Mouse (Mus musculus): Measurements from ENCODE around the gene Kcnmb1. TPM values are rescaled to one million over a fixed set of nuclear protein-coding genes. Genes with fewer than 3 reads are reported as not detected.

Gene Kcnmb1
- polyA plus RNA-seq, 1 experiment from 2014 or later = 0.09 TPM

DNA sequence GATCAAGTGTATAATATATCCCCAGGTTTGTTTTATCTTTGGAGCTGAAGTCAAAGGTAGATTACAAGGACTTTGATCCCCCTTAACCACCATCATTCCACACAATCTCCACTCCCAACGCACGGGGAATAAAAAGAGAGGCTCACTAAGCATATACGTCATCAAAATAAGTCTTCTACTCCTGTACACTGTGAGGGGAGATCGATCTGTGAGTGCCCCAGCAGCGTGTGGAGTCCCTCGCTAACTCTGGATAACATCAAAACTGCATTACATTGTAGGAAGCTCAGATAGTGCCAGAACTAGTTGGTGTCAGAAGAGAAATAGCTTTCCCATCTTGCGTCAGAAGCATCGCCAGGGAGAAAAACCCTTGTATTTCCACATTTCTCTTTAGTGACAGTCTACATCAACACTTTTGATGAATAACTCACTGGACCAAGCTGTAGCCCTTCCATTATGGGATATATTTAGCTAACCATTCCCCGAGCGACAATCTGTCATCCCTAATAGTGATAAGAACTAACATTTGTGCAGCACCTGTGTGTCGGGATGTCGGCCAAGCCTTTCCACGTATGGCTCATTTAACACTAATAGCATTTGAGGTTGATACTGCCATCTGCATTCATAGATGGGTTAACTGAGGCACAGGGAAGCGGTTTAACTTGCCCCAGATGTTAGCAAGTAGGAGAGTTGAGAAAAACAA lies 11.7 kb downstream of the Kcnmb1 start:
- H3K4me1 ChIP-seq (ENCODE audit: control insufficient read depth, low read depth, low read length) = no peaks in the 10 kb centered on the region
- ATAC-seq (ENCODE audit: low read depth) = no peak
- WGBS (ENCODE audit: insufficient replicate concordance) = 65% methylated on average over 14 of the region's 14 CpGs
- H3K9me3 ChIP-seq (replicated peaks; ENCODE audit: control insufficient read depth, low read length) = no peaks in the 10 kb centered on the region
- no peaks in the 10 kb centered on the region for H3K36me3 ChIP-seq (ENCODE audit: control insufficient read depth, insufficient read depth)
- H3K4me2 ChIP-seq (ENCODE audit: low read depth, low read length) = no peak overlapping the region
- H3K27ac ChIP-seq (ENCODE audit: low read length) = no peak overlapping the region
- H3K27me3 ChIP-seq (ENCODE audit: control insufficient read depth, insufficient read depth, low read depth, low read length) = no peaks in the 10 kb centered on the region
- H3K9ac ChIP-seq (ENCODE audit: low read depth, low read length) = no peak overlapping the region
- no peak overlapping the region for H3K4me3 ChIP-seq (ENCODE audit: low read depth, low read length)

DNA sequence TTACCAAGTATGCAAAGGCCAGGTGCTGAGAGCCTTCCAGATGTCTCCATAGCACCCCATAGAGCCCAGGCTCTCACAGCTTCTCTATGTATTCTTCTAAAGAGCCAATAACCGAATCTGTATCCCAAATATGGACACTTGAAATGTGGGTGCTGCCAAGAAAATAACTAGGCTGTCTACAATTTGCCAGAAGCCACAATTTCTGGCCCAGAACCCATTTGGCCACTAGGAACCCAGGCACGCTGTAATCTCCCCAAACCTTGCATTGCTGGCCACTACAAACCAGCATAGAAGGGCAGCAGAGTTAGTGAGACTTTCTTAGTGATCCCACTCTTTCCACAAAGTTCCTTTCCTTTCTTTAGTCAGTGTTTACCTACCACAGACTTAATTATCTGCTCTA lies 12.3 kb downstream of the Kcnmb1 start:
- no peaks in the 10 kb centered on the region for H3K9me3 ChIP-seq (replicated peaks; ENCODE audit: control insufficient read depth, low read length)
- H3K9ac ChIP-seq (ENCODE audit: low read depth, low read length) = no peak overlapping the region
- no peaks in the 10 kb centered on the region for H3K4me1 ChIP-seq (ENCODE audit: control insufficient read depth, low read depth, low read length)
- no peaks in the 10 kb centered on the region for H3K36me3 ChIP-seq (ENCODE audit: control insufficient read depth, insufficient read depth)
- H3K27ac ChIP-seq (ENCODE audit: low read length) = no peak overlapping the region
- no peak for ATAC-seq (ENCODE audit: low read depth)
- H3K4me2 ChIP-seq (ENCODE audit: low read depth, low read length) = no peak overlapping the region
- H3K4me3 ChIP-seq (ENCODE audit: low read depth, low read length) = no peak overlapping the region
- H3K27me3 ChIP-seq (ENCODE audit: control insufficient read depth, insufficient read depth, low read depth, low read length) = no peaks in the 10 kb centered on the region
- WGBS (ENCODE audit: insufficient replicate concordance) = 52% methylated on average over 2 of the region's 2 CpGs

DNA sequence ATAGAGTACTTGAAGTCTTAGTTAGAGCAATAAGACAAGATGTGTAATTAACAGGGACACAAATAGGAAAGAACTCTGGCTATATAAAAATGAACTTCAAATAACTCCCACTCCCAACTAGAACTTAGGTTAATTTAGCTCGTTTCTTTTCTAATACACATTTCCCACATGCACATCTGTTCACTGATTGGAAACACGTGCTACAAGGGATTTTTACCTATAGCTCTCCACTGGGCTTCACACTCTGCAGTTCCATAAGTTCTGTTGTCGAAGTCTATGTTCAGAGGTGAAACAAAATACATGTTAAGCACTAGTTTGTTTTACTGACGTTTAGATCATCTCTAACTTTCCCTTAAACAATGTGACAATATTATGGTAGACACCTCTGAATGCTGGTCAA lies 17.3 kb downstream of the Kcnmb1 start:
- Histone ChIP-seq H3K27ac (ENCODE audit: low read length) (no peak overlapping the region), H3K36me3 (ENCODE audit: control insufficient read depth, insufficient read depth) (no peaks in the 10 kb centered on the region), H3K27me3 (ENCODE audit: control insufficient read depth, insufficient read depth, low read depth, low read length) (no peaks in the 10 kb centered on the region), H3K9ac (ENCODE audit: low read depth, low read length) (no peak overlapping the region), H3K4me3 (ENCODE audit: low read depth, low read length) (no peak overlapping the region), H3K4me1 (ENCODE audit: control insufficient read depth, low read depth, low read length) (no peaks in the 10 kb centered on the region), H3K4me2 (ENCODE audit: low read depth, low read length) (no peak overlapping the region), H3K9me3 (replicated peaks; ENCODE audit: control insufficient read depth, low read length) (no peaks in the 10 kb centered on the region)
- ATAC-seq (ENCODE audit: low read depth) = no peak
- 50% methylated on average over 4 of the region's 4 CpGs for WGBS (ENCODE audit: insufficient replicate concordance)

DNA sequence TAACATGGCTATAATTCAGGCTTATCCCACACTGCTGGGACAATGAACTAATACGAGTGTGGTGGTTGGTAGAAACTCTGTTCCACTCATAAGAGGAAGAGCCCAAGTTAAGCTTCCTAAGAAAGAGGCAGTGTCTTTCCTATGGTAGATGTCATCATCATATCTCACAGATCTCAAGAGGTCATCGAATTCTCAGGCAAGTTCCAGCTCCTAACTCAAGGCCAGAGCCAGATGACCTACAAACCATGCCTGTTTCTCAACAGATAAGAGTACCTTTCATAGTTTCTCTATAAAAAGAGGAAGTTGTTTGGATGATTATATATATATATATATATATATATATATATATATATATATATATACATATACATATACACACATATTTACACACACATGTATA lies 23.7 kb downstream of the Kcnmb1 start:
- WGBS (ENCODE audit: insufficient replicate concordance) = 13% methylated on average over 2 of the region's 2 CpGs
- H3K36me3 ChIP-seq (ENCODE audit: control insufficient read depth, insufficient read depth) = no peaks in the 10 kb centered on the region
- H3K9ac ChIP-seq (ENCODE audit: low read depth, low read length) = no peak overlapping the region
- H3K4me3 ChIP-seq (ENCODE audit: low read depth, low read length) = no peak overlapping the region
- no peaks in the 10 kb centered on the region for H3K27me3 ChIP-seq (ENCODE audit: control insufficient read depth, insufficient read depth, low read depth, low read length)
- no peaks in the 10 kb centered on the region for H3K9me3 ChIP-seq (replicated peaks; ENCODE audit: control insufficient read depth, low read length)
- ATAC-seq (ENCODE audit: low read depth) = no peak
- H3K27ac ChIP-seq (ENCODE audit: low read length) = no peak overlapping the region
- H3K4me1 ChIP-seq (ENCODE audit: control insufficient read depth, low read depth, low read length) = no peaks in the 10 kb centered on the region
- H3K4me2 ChIP-seq (ENCODE audit: low read depth, low read length) = no peak overlapping the region

DNA sequence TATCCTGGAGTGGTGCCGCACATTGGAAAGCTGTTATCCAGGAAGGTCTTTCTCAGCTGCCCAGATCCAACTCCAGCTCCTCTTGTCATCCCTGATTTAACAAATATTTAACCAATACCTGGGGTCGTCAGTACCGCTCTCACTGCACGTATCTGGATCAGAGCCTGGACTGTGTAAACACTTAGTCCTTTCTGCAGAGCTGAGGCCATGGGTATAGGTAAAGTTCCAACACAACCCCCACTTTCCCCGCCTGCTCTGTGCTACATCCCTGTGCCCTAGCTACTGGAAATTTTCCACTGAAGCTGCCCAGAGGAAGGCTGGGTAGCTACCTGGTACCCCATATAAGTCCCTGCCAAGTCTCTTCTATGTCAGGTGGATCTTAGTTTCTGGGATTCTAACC lies 27.2 kb downstream of the Kcnmb1 start:
- H3K9me3 ChIP-seq (replicated peaks; ENCODE audit: control insufficient read depth, low read length) = no peaks in the 10 kb centered on the region
- no peaks in the 10 kb centered on the region; the same call in 1 of the 2 replicates for H3K4me1 ChIP-seq (ENCODE audit: control insufficient read depth, low read depth, low read length)
- H3K27me3 ChIP-seq (ENCODE audit: control insufficient read depth, insufficient read depth, low read depth, low read length) = no peaks in the 10 kb centered on the region
- 51% methylated on average over 5 of the region's 5 CpGs for WGBS (ENCODE audit: insufficient replicate concordance)
- ATAC-seq (ENCODE audit: low read depth) = peak; percentile 84
- H3K4me3 ChIP-seq (ENCODE audit: low read depth, low read length) = no peak overlapping the region
- H3K4me2 ChIP-seq (ENCODE audit: low read depth, low read length) = no peak overlapping the region
- H3K36me3 ChIP-seq (ENCODE audit: control insufficient read depth, insufficient read depth) = no peaks in the 10 kb centered on the region
- no peak overlapping the region for H3K27ac ChIP-seq (ENCODE audit: low read length)
- H3K9ac ChIP-seq (ENCODE audit: low read depth, low read length) = no peak overlapping the region

DNA sequence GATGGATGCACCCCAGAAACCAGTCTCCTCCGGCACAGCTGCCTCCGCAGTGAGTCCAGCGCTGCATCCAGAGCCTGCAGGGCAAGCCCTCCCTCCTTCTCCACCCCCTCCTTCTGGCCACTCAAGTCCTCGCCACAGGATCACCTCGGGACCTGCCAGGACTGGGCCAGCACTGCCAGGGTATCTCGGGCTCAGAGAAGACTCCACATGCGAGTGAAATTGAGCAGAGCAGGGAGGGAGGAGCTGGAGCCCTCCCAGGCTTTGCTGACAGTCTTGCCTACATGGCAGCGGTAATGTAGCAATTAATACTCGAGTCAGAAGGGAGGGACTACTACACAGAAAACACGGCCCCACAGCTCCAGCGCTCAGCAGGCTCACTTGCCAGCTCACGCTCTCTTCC lies 30.1 kb downstream of the Kcnmb1 start, which contains the start of gene Kcnip1:
TSS of gene Kcnip1 (minus strand) at position 215 of the 400 bp plus-strand sequence.
- no peak within 1 kb of the TSS for H3K4me3 ChIP-seq (ENCODE audit: low read depth, low read length)
- H3K36me3 ChIP-seq (ENCODE audit: control insufficient read depth, insufficient read depth) = no peaks in the 10 kb centered on the region
- ATAC-seq (ENCODE audit: low read depth) = no peak
- no peak within 1 kb of the TSS for H3K9ac ChIP-seq (ENCODE audit: low read depth, low read length)
- WGBS (ENCODE audit: insufficient replicate concordance) = 25% methylated on average over 12 of the region's 12 CpGs
- no peaks in the 10 kb centered on the region for H3K9me3 ChIP-seq (replicated peaks; ENCODE audit: control insufficient read depth, low read length)
- no peak within 1 kb of the TSS for H3K4me2 ChIP-seq (ENCODE audit: low read depth, low read length)
- no peaks in the 10 kb centered on the region; the same call in 1 of the 2 replicates for H3K4me1 ChIP-seq (ENCODE audit: control insufficient read depth, low read depth, low read length)
- no peaks in the 10 kb centered on the region for H3K27me3 ChIP-seq (ENCODE audit: control insufficient read depth, insufficient read depth, low read depth, low read length)
- H3K27ac ChIP-seq (ENCODE audit: low read length) = no peak within 1 kb of the TSS

DNA sequence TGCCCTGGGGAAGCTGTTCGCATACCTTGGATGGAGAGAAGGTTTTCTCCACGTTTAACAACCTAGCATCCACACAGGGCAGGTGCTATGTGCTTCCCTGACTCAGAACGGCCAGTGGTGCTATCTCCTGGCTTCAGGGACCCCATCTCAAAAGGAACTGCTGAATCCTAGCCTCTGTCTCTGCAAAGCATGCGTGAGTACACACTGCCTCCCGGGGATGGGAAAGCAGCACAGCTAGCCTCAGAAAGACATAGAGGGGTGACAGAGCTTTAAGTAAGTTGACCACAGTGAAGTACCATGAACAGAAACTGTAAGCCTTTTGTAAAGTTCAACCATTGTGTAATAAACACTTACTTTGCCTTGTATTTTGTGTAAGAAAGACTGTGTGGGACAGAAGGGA lies 30.7 kb downstream of the Kcnmb1 start:
- Histone ChIP-seq H3K4me2 (ENCODE audit: low read depth, low read length) (no peak overlapping the region), H3K36me3 (ENCODE audit: control insufficient read depth, insufficient read depth) (no peaks in the 10 kb centered on the region), H3K27ac (ENCODE audit: low read length) (no peak overlapping the region), H3K4me3 (ENCODE audit: low read depth, low read length) (no peak overlapping the region), H3K9me3 (replicated peaks; ENCODE audit: control insufficient read depth, low read length) (no peaks in the 10 kb centered on the region), H3K9ac (ENCODE audit: low read depth, low read length) (no peak overlapping the region), H3K4me1 (ENCODE audit: control insufficient read depth, low read depth, low read length) (no peaks in the 10 kb centered on the region; the same call in 1 of the 2 replicates), H3K27me3 (ENCODE audit: control insufficient read depth, insufficient read depth, low read depth, low read length) (no peaks in the 10 kb centered on the region)
- no peak for ATAC-seq (ENCODE audit: low read depth)
- WGBS (ENCODE audit: insufficient replicate concordance) = 46% methylated on average over 5 of the region's 5 CpGs

DNA sequence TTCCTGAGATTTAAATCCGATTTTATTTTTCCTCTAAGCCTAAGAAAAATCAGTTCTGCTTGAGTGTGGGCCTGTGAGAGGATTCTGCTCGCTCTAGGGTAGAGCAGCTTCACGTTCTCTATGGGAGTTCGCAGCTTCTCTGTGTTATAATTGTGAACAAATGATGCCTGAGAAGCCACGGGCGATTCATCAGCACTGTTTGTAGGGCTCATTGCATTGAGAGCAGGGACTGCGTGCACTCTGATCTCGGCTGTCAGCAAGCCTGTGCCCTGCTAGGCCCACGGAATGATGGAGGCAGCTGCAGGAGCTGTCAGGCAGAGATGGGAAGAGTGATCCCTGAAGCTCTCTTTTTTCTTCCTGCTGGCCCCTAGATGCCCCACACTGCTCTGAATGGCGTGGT lies 35.4 kb downstream of the Kcnmb1 start:
- no peak for ATAC-seq (ENCODE audit: low read depth)
- Histone ChIP-seq H3K4me3 (ENCODE audit: low read depth, low read length) (no peak overlapping the region), H3K9ac (ENCODE audit: low read depth, low read length) (no peak overlapping the region), H3K27ac (ENCODE audit: low read length) (no peak overlapping the region), H3K4me1 (ENCODE audit: control insufficient read depth, low read depth, low read length) (no peaks in the 10 kb centered on the region; the same call in 1 of the 2 replicates), H3K9me3 (replicated peaks; ENCODE audit: control insufficient read depth, low read length) (no peaks in the 10 kb centered on the region), H3K36me3 (ENCODE audit: control insufficient read depth, insufficient read depth) (no peaks in the 10 kb centered on the region), H3K27me3 (ENCODE audit: control insufficient read depth, insufficient read depth, low read depth, low read length) (no peaks in the 10 kb centered on the region), H3K4me2 (ENCODE audit: low read depth, low read length) (no peak overlapping the region)
- WGBS (ENCODE audit: insufficient replicate concordance) = 59% methylated on average over 10 of the region's 10 CpGs

DNA sequence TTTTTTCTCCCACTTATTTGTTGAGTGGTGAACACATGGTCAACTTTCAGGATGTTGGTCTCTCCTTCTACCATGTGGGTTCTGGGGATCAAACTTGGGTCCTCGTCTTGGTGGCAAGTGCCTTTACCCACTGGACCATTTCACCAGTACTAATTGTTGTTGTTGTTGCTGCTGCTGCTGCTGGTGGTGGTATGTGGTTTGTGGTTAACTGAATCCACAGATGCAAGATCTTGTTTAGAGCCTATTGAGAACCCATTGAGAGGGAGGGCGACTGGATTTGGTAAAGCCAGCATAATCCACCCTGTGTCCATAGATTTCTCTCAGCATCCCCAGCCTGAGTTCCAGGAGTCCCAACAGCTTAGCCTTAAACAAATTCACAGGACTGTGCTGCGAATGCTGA lies 37.6 kb downstream of the Kcnmb1 start:
- H3K36me3 ChIP-seq (ENCODE audit: control insufficient read depth, insufficient read depth) = no peaks in the 10 kb centered on the region
- no peak for ATAC-seq (ENCODE audit: low read depth)
- H3K9ac ChIP-seq (ENCODE audit: low read depth, low read length) = no peak overlapping the region
- 34% methylated on average over 3 of the region's 3 CpGs for WGBS (ENCODE audit: insufficient replicate concordance)
- H3K27ac ChIP-seq (ENCODE audit: low read length) = no peak overlapping the region
- H3K9me3 ChIP-seq (replicated peaks; ENCODE audit: control insufficient read depth, low read length) = no peaks in the 10 kb centered on the region
- H3K4me1 ChIP-seq (ENCODE audit: control insufficient read depth, low read depth, low read length) = no peaks in the 10 kb centered on the region
- no peak overlapping the region for H3K4me3 ChIP-seq (ENCODE audit: low read depth, low read length)
- no peaks in the 10 kb centered on the region for H3K27me3 ChIP-seq (ENCODE audit: control insufficient read depth, insufficient read depth, low read depth, low read length)
- H3K4me2 ChIP-seq (ENCODE audit: low read depth, low read length) = no peak overlapping the region

Measured in liver, embryonic 16.5 days (tissue).